Mouse (Mus musculus) cerebellum, adult 11-12 months (tissue): Measurements from ENCODE around the gene Gm20806.
"Not testable (repeated sequence)": the region's sequence is repeated elsewhere in the genome, so short reads cannot be mapped to it uniquely, and the experiment has no call there.

Experiments used
- DNase-seq: peaks from one replicate; pipeline ENCODE4 v3.0.0; 2022

Gm20806 gene

DNA sequence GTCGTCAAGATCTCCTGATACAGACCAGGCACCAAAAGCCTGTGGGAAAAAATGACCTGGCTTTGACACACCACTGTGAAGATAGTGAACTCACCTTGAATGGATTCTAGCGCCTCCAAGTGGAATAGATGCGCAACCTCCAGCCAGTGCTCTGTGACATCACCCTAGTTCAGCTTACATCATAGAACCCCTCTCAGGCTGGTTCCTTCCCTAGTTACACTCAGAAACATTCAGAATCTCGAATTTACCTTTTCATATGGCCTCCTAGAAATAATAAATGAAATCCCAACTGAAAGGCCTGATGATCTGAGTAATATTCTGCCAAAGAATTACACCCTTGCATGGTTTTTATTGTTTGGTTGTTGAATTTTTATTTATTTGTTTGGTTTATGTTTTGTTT, at the start of gene Gm20806:
Gm20806 (minus strand) TSS at position 101 of the 400 bp plus-strand sequence.
- not testable (repeated sequence) for DNase-seq
